Mouse (Mus musculus) kidney, postnatal 10 days (tissue): ENCODE measurements at regions not wholly inside any gene's neighbourhood (a gene's known extent, or its start where the extent isn't known, plus 50 kb on each side); places are given as distances from the start of the nearest gene placed in this dataset.
A peak's percentile ranks its signal among the peaks of the same experiment; 100 is the strongest.

ENCODE experiments used
- DNase-seq: peaks from one replicate; pipeline ENCODE4 v3.0.0; 2021; ENCODE audit warnings: mixed read lengths

GRCm38 (mm10) chr11:38034526-38035286 lies 798.9 kb upstream of the Tenm2 start:
- DNase-seq: no peak

DNA sequence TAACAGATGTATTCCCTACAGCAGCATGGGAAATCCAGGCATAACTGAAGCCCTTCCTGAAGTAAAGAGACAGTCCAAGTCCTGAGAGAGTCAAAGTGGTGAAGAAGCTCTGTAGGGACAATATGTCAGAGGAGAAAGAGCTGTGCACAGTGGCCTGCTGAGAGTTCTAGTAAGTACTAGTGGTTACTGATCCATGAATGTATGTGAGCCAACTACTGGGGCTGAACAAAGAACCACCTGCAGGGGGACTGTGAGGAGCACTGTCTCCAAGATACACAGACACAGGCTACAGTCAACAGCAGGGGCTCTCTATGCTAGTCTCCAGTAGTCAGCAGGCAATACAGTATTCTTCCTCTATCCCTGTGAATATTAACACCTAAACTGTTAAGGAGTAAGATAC lies 785.9 kb upstream of the Tenm2 start:
- no peak for DNase-seq

DNA sequence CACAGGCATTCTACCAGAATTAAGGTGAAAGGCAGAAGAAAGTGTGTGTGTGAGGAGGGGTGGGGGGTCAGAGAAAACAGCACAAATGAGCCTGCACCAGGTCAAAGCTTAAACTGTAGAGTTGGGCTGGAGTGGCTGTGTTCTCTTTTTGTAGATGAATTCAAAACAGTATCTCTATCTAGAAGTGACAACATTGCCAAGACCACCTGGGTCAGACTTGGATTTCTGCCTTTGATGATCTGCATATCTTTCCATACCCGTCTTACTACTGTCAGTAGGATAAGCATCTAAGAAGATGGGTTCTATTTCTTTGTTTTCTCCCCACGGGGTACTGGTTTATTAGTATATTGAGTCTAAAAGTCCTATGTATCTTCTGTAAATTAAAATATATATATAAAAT lies 742.4 kb upstream of the Tenm2 start:
- DNase-seq: no peak

DNA sequence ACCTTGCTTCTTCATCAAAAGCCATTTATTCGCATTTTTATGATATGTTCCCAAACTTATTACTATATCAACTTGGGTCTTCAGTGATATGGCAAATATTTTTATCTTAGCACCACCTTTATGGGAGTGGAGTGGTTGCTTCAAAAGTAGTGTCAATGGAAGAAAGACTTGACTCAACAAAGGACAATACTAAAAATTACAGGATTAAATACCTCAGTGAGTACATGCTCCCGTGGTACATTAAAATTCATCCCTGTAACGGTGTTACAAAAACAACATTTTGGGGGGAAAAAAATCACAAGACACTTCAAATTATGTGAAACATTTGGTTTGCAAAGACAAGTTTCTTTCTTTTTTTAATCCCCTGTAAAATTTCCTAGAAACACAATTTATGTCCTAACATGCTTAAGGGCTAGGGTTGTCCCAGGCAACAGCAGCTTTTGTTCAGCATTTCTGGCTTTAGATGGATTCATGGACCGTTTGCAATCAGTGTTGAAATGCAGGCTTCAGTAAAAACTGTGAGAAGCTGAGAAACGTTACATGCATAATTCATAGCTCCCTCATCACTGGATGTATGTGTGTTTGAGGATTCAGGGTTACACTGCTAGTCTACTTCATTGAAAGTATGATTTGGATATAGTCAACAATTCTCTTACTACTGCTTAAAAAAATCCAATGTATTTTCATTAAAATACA lies 700.8 kb upstream of the Tenm2 start:
- DNase-seq: no peak

- DNase-seq: no peak
Measured at GRCm38 (mm10) chr11:37913161-37913560, 677.4 kb upstream of the Tenm2 start.

DNA sequence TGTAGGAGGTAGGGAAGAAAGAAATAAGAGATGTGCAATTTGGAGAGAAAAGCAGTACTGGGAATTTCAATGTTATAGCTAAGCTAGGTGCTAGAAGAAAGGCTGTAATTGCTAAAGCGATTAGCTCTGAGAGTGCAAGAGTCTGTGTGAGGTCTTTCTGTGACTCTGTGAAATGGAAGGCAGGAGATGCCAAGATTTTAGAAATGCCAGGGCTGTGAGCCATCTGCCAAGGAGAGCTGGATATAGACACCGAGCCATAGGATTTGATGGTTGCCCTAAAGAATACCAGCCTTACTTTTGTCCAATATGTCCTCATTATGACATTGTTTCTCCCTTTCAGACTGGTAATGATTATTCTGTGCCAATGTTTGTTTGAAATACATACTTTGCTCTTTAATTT lies 669.2 kb upstream of the Tenm2 start:
- no peak for DNase-seq

DNA sequence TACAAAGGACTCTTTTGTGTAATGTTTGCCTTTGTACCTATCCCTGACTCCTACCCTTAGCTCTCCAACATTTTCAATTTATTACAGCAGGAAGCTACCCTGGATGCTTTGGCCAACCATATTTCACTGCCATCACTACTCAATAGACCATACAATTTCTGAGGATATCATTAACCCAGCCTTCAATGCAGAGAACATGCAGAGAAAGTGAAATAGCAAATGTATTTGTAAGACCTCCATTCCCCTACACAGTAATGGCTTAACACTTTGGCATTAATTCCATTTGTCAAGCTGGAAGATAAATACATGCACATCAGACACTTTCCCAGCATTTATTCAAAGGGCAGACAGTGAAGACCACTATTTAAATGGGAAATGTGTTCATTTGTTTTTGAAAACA lies 661.9 kb upstream of the Tenm2 start:
- no peak for DNase-seq

DNA sequence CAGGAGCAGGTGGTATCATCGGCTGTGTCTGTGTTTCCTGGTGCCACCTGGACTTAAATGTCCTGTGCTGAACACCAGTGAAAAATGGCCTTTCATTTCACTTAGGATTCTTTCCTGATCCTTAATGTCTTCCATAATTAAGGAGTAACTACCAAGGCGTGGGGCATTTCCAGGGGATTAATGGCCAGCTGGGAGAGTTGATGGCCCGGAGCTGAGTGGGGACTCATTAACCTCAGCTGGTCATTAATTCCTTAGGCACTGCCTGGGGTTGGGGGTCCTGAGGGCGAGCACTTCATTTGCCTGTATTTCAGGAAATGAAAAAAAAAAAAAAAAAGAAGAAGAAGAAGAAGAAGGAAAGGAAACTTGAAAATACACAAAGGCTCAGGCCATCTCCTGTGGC lies 647.0 kb upstream of the Tenm2 start:
- no peak for DNase-seq

GRCm38 (mm10) chr11:37837301-37837700 lies 601.5 kb upstream of the Tenm2 start:
- no peak for DNase-seq

DNA sequence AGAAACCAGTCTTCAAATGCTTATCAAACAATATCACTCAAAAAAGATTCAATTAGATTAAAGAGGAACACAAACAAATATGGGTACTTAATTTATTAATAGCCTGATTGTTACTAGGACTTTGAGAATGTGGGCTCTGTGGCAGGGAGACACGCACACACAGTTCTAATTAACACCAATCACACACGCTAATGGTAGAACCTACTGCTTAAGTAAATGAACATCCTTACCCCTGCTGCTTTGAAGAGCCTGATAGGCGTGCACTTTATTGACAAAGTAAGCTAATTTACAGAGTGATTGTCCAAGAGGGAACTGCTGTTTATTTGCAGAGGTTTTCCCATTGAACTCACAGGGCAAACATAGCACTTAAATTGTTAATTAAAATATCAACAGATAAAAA lies 595.2 kb upstream of the Tenm2 start:
- DNase-seq: no peak

DNA sequence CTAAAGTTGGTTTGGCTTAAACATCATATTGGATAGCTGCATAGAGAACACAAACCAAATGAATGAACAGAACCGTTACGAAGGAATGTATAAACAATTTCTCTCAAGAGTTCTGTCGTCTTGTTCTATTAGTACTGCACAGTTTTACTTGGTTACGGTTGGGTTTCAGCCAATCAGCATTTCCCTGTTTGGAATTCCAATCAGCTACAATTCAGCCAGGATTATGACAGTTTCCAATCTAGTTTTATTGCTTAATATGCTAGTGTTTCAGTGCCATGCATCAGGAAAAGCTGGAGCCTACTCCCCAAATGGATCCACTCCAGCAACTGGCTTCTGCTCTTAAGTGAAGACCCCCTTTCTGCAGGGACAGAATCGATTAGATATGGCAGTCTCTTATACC lies 571.0 kb upstream of the Tenm2 start:
- no peak for DNase-seq

- no peak for DNase-seq
Measured at GRCm38 (mm10) chr11:37798783-37799318, 563.1 kb upstream of the Tenm2 start.

DNA sequence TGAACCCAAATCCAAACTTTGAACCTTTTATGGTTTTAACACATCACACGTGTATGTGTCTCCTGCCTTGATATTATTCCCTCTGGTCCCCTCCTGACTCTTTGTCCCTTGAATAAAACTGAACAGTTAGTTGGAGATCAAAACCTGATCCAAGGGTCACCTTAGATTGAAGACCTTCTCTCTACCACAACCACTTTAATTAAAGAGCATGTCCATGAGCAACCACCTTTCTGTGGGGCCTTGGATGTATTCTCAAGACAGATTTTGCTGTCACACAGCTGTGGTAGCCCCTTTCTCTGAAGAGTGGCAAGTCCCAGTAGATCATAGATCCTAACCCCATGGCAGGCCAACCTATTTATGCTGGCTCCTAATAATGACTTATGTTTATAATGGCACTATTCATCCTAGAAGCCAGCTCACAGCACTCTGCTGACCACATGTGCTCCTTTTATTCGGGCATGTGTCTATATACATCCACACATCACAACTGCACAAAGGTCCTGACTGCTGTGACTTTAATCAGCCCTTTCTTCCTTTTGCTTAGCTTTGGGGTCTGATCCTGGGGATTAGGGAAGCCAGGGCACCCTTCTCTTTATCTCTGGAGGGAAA lies 536.8 kb upstream of the Tenm2 start:
- DNase-seq: no peak

DNA sequence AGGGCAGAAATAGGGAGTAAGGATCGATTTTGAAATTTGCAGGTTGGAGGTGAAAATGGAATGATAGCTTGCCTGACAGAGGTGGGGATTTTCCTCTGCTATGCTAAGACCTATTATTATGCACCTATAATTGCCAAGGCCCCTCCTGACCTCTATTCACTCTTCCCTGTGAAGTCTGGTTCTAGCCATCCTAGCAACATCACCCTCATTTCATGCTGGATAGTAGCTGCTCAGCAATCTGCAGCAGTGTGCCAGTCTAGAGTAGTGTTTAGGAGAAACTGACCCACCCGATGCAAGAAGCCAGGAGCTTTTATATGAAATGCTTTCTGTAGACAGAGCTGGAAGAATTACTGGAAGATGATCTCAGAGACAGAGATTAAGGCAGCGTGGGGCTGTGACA lies 535.1 kb upstream of the Tenm2 start:
- DNase-seq: no peak

DNA sequence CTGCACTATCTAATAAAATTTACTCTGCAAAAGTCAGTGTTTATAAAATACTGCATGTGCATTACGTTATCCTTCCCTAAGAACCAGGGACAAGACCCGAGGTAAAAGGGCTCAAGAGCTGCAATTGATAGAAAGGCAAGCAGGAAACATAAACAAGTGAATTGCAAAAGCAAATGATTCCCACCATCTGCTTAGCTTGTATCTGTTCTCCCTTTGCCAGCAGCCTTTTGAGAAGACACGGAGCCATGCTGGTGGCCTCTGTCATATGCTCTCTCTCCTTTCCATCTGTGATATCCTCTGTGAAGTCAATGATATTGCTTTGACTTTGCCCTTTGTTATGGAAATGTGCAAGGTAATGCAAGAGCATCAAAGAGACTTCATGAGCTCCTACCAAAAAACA lies 532.4 kb upstream of the Tenm2 start:
- DNase-seq: no peak

GRCm38 (mm10) chr11:37735992-37736391 lies 500.2 kb upstream of the Tenm2 start:
- no peak for DNase-seq

DNA sequence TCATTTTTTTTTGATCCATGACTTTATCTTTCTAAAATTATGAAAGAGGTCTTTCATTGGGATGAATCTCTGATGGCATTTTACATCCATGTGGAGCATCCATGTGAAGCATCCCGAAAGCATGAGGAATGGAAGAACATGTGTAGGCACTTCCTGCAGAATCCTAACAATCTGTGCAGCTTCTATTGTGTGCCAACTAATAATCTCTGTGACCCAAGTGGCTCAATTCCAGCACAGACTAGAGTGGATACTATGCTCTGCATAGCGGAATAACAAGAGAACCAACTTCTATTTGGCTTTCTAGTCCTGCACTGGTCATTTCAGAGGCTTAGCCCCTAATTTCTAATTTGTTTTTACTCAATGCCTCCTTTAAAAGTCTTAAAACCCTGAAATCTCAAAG lies 499.7 kb upstream of the Tenm2 start:
- DNase-seq: no peak

DNA sequence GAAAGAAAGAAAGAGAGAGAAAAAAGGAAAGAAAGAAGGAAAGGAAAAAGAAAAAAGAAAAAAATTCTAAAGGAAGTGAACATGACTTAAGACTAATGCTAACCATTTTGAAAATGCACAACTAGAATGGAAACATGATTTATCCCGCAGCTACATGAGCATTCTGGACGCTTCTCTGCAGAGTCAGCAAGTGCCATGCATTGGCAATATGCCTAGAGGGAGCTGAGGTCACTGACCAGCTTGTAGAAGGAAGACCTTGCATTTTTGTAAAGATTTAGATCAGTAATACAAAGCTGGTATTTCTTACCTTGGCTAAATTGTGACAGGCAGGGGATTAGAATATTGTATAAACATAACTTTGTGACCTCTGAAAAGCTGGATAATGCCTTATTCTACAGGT lies 461.2 kb upstream of the Tenm2 start:
- peak; percentile 44 for DNase-seq

DNA sequence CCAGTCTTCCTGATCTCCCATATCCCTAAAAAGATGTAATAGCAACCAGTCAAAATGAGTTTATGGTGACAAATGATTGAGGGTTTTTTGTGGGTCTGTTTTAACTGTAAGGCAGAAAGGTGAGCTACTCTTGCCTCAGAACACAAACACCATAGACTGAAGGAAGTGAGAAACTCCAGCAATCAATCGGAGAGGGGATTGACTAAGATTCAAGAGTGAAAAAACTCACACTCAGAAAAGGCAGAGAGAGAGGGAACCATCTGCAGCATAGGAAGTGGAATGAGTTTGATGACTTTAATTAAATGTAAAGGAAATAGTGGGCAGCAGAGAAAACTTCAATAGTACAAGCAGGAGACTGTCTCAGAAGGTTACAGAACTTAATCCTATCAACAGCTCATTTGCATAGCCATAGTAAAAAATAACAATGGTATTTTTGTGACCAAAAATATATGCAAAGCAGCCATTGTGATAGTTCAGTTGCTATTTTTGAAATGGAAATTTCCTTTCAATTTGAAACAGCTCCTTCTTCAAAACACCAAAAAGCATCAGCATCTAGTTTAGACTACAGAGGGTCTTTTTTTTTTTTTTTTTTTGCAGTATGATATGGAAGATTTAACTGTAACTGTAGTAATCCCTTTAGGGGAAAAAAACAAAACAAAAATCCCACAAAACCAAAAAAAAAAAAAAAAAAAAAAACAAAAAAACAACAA lies 442.9 kb upstream of the Tenm2 start:
- no peak for DNase-seq

DNA sequence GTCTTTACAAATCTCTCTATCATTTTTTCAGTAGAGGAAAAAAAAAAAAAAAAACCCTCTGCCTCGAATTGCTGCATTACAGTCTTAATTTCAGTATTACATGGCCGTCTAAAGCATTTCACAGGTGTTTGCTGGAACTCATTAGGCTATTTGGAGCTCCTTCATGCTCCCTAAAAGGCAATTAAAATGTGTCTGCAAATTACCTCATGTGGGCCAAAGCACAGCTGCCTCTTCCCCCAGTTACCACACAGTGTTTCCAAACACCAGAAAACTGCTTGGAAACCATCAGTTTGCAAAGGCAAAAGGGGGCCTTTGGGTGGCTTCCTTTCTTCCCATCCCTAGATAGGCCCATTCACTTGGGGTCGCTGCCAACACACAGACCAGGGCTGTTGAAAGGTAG lies 435.6 kb upstream of the Tenm2 start:
- DNase-seq: no peak

GRCm38 (mm10) chr11:37666925-37667324 lies 431.2 kb upstream of the Tenm2 start:
- DNase-seq: no peak

DNA sequence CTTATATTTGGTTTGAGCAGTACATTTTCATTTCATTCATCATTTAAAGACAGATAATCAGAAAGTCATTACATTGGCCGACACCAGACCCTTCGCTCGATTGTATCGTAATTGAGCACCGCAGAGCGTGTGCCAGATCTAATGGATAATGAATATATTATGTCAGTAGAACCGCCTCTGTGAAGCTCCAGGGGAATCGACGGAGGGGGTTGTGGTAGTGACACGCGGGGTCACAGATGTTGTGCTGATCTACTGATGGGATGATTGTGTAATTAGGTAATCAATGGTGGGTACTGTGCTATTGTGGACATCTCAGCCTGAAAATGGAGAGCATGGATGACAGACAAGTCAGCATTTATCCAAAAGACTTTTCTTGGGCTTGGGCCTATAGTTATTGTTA lies 414.3 kb upstream of the Tenm2 start:
- no peak for DNase-seq

DNA sequence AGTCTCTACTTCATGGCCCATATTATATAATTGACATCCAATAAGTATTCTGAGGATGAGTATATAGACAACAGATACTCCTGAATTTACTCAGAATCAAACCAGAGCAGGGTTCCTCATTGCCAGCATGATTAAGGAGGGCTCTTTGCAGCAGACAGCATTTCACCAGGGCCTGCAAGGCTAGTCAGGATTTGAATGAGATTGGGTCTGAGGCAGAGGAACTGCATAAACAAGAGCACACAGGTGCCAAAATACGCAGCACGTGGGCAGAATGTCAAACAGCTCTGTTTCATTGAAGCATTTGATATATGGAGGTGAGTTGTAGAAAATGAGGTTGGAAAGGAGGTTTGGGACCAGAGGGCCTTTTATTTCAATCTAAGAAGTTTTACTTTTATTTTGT lies 387.5 kb upstream of the Tenm2 start:
- DNase-seq: no peak
